Mouse (Mus musculus): ENCODE measurements around the gene Nrp2. TPM values are rescaled to one million over a fixed set of nuclear protein-coding genes. Genes with fewer than 3 reads are reported as not detected.

Gene Nrp2
- total and polyA plus RNA-seq, 3 experiments, result not detected

- H3K36me3 ChIP-seq (ENCODE audit: control insufficient read depth in 1 of 2, insufficient read depth in 2 of 2, low read length in 2 of 2), result no peaks in the 10 kb centered on the region
- no peaks in the 10 kb centered on the region for H3K27me3 ChIP-seq (ENCODE audit: control insufficient read depth in 1 of 2, insufficient read depth in 2 of 2, low read length in 2 of 2)
- no peaks in the 10 kb centered on the region for H3K9me3 ChIP-seq (replicated peaks; ENCODE audit: insufficient read depth, low read length)
- no peaks in the 10 kb centered on the region for H3K79me2 ChIP-seq (ENCODE audit: control insufficient read depth, insufficient read depth, low read length, poor library complexity)
- no peaks in the 10 kb centered on the region for H3K4me1 ChIP-seq (ENCODE audit: control insufficient read depth in 1 of 2, insufficient read depth in 2 of 2, low read length in 2 of 2)
- no peak overlapping the region for H3K4me3 ChIP-seq (ENCODE audit: control insufficient read depth in 1 of 2, insufficient read depth in 1 of 2, low read depth in 2 of 2, low read length in 2 of 2)
- TF ChIP-seq RCOR1 (IDR thresholded peaks at IDR 0.05; ENCODE audit: low read depth, low read length) (no peak), ETS1 (IDR thresholded peaks at IDR 0.05; ENCODE audit: low read depth, low read length) (no peak), POLR2AphosphoS2 (IDR thresholded peaks at IDR 0.05; ENCODE audit: low read length) (no peak), MYB (IDR thresholded peaks at IDR 0.05; ENCODE audit: low read depth, low read length) (no peak), HCFC1 (IDR thresholded peaks at IDR 0.05; ENCODE audit: low read depth, low read length) (no peak), MEF2A (IDR thresholded peaks at IDR 0.05; ENCODE audit: extremely low read depth, insufficient replicate concordance, low read depth, low read length, poor library complexity, severe bottlenecking) (no peak)
- no peak for DNase-seq (ENCODE audit: low read depth, low spot score)
- no peak overlapping the region for H3K27ac ChIP-seq (ENCODE audit: control insufficient read depth, low read depth, low read length)
- H3K9ac ChIP-seq (ENCODE audit: control insufficient read depth, low read depth, low read length, poor library complexity, severe bottlenecking), result no peak overlapping the region
Observed at GRCm38 (mm10) chr1:62718237-62718571, 15.1 kb downstream of the Nrp2 start.

GRCm38 (mm10) chr1:62718750-62719149 is 15.7 kb downstream of the Nrp2 start:
- Histone ChIP-seq H3K36me3 (ENCODE audit: control insufficient read depth in 1 of 2, insufficient read depth in 2 of 2, low read length in 2 of 2) (no peaks in the 10 kb centered on the region), H3K27ac (ENCODE audit: control insufficient read depth, low read depth, low read length) (no peak overlapping the region), H3K79me2 (ENCODE audit: control insufficient read depth, insufficient read depth, low read length, poor library complexity) (no peaks in the 10 kb centered on the region), H3K27me3 (ENCODE audit: control insufficient read depth in 1 of 2, insufficient read depth in 2 of 2, low read length in 2 of 2) (no peaks in the 10 kb centered on the region), H3K4me3 (ENCODE audit: control insufficient read depth in 1 of 2, insufficient read depth in 1 of 2, low read depth in 2 of 2, low read length in 2 of 2) (no peak overlapping the region), H3K4me1 (ENCODE audit: control insufficient read depth in 1 of 2, insufficient read depth in 2 of 2, low read length in 2 of 2) (no peaks in the 10 kb centered on the region), H3K9ac (ENCODE audit: control insufficient read depth, low read depth, low read length, poor library complexity, severe bottlenecking) (no peak overlapping the region), H3K9me3 (replicated peaks; ENCODE audit: insufficient read depth, low read length) (no peaks in the 10 kb centered on the region)
- TF ChIP-seq CHD2 (IDR thresholded peaks at IDR 0.05; ENCODE audit: low read length), result no peak
- no peak for TF ChIP-seq USF1 (IDR thresholded peaks at IDR 0.05; ENCODE audit: low read depth, low read length)
- no peak for TF ChIP-seq ZNF384 (IDR thresholded peaks at IDR 0.05; ENCODE audit: low read depth, low read length)
- no peak for TF ChIP-seq MXI1 (IDR thresholded peaks at IDR 0.05; ENCODE audit: low read depth, low read length)
- TF ChIP-seq ZMIZ1 (IDR thresholded peaks at IDR 0.05; ENCODE audit: low read depth, low read length), result no peak
- no peak for TF ChIP-seq TAL1 (IDR thresholded peaks at IDR 0.05; ENCODE audit: low read length)
- TF ChIP-seq MAX (IDR thresholded peaks at IDR 0.05; ENCODE audit: low read length), result no peak
- TF ChIP-seq ETS1 (IDR thresholded peaks at IDR 0.05; ENCODE audit: low read depth, low read length), result no peak
- no peak for DNase-seq (ENCODE audit: low read depth, low spot score)

- no peak overlapping the region for H3K9ac ChIP-seq (ENCODE audit: control insufficient read depth, low read depth, low read length, poor library complexity, severe bottlenecking)
- no peaks in the 10 kb centered on the region for H3K36me3 ChIP-seq (ENCODE audit: control insufficient read depth in 1 of 2, insufficient read depth in 2 of 2, low read length in 2 of 2)
- no peaks in the 10 kb centered on the region for H3K9me3 ChIP-seq (replicated peaks; ENCODE audit: insufficient read depth, low read length)
- no peaks in the 10 kb centered on the region for H3K27me3 ChIP-seq (ENCODE audit: control insufficient read depth in 1 of 2, insufficient read depth in 2 of 2, low read length in 2 of 2)
- no peak overlapping the region for H3K27ac ChIP-seq (ENCODE audit: control insufficient read depth, low read depth, low read length)
- H3K4me3 ChIP-seq (ENCODE audit: control insufficient read depth in 1 of 2, insufficient read depth in 1 of 2, low read depth in 2 of 2, low read length in 2 of 2), result no peak overlapping the region
- TF ChIP-seq USF1 (IDR thresholded peaks at IDR 0.05; ENCODE audit: low read depth, low read length), result no peak
- TF ChIP-seq MYB (IDR thresholded peaks at IDR 0.05; ENCODE audit: low read depth, low read length), result no peak
- TF ChIP-seq HCFC1 (IDR thresholded peaks at IDR 0.05; ENCODE audit: low read depth, low read length), result no peak
- no peak for TF ChIP-seq ZC3H11A (IDR thresholded peaks at IDR 0.05; ENCODE audit: low read depth, low read length)
- no peak for TF ChIP-seq GATA1 (IDR thresholded peaks at IDR 0.05; ENCODE audit: low read depth, low read length)
- TF ChIP-seq POLR2AphosphoS2 (IDR thresholded peaks at IDR 0.05; ENCODE audit: low read length), result no peak
- no peak for TF ChIP-seq ETS1 (IDR thresholded peaks at IDR 0.05; ENCODE audit: low read depth, low read length)
- TF ChIP-seq POLR2A (IDR thresholded peaks at IDR 0.05; ENCODE audit: control insufficient read depth in 1 of 2, insufficient read depth in 1 of 2, low read depth in 1 of 2, low read length in 2 of 2, poor library complexity in 1 of 2), result no peak
- no peak for TF ChIP-seq ZNF384 (IDR thresholded peaks at IDR 0.05; ENCODE audit: low read depth, low read length)
- TF ChIP-seq MYC (IDR thresholded peaks at IDR 0.05; ENCODE audit: low read depth, low read length), result no peak
- no peak for TF ChIP-seq MAFK (IDR thresholded peaks at IDR 0.05; ENCODE audit: borderline replicate concordance, low read depth, low read length)
- no peaks in the 10 kb centered on the region for H3K4me1 ChIP-seq (ENCODE audit: control insufficient read depth in 1 of 2, insufficient read depth in 2 of 2, low read length in 2 of 2)
- no peaks in the 10 kb centered on the region for H3K79me2 ChIP-seq (ENCODE audit: control insufficient read depth, insufficient read depth, low read length, poor library complexity)
- no peak for DNase-seq (ENCODE audit: low read depth, low spot score)
Observed at GRCm38 (mm10) chr1:62719770-62720169, 16.7 kb downstream of the Nrp2 start.
